Mouse (Mus musculus) right cerebral cortex, adult 18-20 months (tissue): ENCODE data around the gene Hist1h1c.
"Not testable (repeated sequence)": the region's sequence is repeated elsewhere in the genome, so short reads cannot be mapped to it uniquely, and the experiment has no call there.

Experiments used
- DNase-seq: peaks from one replicate; pipeline ENCODE4 v3.0.0; 2022; ENCODE audit warnings: mixed read lengths

The Hist1h1c gene

GRCm38 (mm10) chr13:23717176-23717575 lies 21.4 kb upstream of the Hist1h1c start:
- DNase-seq, result no peak

GRCm38 (mm10) chr13:23717593-23718245 lies 20.9 kb upstream of the Hist1h1c start:
- DNase-seq, result not testable (repeated sequence)

GRCm38 (mm10) chr13:23724239-23724638 lies 14.4 kb upstream of the Hist1h1c start:
- DNase-seq, result no peak

DNA sequence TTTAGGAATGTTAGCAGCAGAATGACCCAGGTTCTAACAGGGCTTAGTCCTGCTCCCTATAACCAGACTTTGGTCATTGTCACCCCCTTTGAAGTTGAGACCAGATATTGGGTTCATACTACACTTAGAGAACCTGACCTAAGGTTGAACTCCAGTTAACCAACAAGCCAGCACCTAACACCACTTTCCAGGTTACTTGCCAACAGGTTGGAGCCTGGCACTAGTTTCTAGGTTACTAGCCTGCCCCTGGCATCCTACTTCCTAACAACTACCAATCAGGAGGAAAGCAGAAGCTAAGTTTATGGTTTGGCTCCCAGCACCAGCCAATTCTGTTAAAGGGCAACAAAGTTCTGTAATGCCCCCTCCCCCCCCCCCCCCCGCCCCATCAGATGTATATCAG lies 13.4 kb upstream of the Hist1h1c start:
- DNase-seq, result no peak

DNA sequence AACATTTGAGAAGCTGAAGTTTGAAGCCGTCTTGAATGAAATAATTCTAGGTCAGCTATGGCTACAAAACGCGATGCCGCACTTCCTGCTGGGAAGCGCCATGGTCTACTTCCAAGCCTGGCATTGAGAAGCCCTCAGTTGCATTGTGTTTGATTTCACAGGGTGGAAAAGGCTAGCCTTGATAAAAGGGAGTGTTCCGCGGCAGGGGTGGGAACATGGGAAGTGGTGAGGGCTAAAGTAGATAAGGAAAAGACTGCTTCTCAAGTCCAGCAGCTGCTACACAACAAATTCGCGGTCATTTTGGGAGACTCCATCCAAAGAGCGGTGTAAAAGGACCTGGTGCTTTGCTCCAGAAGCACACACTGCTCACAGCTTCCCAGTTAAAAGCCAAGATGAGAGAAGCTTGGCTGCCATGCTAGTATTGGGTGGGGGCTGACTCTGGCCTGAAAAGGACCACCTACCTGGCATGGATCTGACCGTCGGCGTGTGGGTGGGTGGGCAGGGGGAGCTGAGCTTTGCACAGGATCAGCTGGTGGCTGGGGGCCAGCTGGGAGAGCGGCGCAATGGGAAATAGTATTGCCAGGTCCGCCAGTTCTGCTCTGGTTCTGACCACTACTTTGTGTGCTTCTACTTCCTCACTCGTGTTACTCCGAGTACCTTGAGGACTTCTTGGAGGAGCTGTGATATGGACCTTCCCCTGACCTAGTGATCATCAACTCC lies 10.0 kb upstream of the Hist1h1c start:
- no peak for DNase-seq

- no peak for DNase-seq
Measured at GRCm38 (mm10) chr13:23729192-23729525, 9.4 kb upstream of the Hist1h1c start.

GRCm38 (mm10) chr13:23729706-23730105 lies 8.9 kb upstream of the Hist1h1c start:
- no peak for DNase-seq

- no peak for DNase-seq
Measured at GRCm38 (mm10) chr13:23730479-23730878, 8.1 kb upstream of the Hist1h1c start.

GRCm38 (mm10) chr13:23732156-23732804 lies 6.3 kb upstream of the Hist1h1c start:
- peak; percentile 33 for DNase-seq

- DNase-seq, result no peak
Measured at GRCm38 (mm10) chr13:23737091-23737490, 1.5 kb upstream of the Hist1h1c start.

- no peak for DNase-seq
Measured at GRCm38 (mm10) chr13:23738041-23738440, 567 bp upstream of the Hist1h1c start.

GRCm38 (mm10) chr13:23739069-23739921 lies 687 bp downstream of the Hist1h1c start:
- peak; percentile 97 for DNase-seq

GRCm38 (mm10) chr13:23739922-23740252 lies 1.3 kb downstream of the Hist1h1c start:
- no peak for DNase-seq

GRCm38 (mm10) chr13:23740256-23740840 lies 1.7 kb downstream of the Hist1h1c start:
- no peak for DNase-seq

DNA sequence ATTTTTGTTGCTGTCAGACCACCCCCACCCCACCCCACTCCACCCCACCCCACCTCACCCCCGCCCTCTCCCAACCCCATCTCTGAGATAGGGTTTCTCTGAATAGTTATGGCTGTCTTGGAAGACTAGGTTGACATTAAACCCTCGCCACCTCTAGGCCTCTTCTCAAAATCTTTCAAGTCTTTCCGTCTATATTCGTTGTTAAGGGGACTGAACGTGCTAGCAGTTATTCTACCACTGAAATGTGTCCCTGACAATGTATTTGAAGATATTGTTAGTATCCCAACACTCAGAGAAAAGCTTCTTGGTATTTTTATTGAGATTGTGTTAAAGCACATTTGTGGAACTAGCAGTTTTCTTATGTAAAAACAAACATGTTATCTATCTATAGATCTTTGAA lies 2.3 kb downstream of the Hist1h1c start:
- DNase-seq, result no peak

- no peak for DNase-seq
Measured at GRCm38 (mm10) chr13:23742007-23742406, 3.4 kb downstream of the Hist1h1c start.

DNA sequence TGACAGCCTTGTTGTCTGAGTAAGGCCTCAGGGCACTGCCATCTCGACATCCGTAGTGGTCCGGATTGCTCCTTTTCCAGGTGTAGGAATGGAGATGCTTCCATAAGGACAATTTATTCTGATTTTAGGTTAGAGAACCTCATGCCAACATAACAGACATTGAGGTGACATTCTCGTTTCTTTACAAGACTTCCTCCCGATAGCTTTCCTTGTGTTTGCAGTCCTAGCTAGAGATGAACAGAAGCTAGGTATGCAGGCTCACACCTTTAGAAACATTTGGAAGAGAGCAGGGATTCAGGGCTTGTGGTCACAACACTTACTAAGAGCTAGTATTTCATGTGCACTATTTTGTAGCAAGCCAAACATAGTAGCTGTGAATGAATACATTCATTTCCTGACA lies 4.6 kb downstream of the Hist1h1c start:
- DNase-seq, result no peak

DNA sequence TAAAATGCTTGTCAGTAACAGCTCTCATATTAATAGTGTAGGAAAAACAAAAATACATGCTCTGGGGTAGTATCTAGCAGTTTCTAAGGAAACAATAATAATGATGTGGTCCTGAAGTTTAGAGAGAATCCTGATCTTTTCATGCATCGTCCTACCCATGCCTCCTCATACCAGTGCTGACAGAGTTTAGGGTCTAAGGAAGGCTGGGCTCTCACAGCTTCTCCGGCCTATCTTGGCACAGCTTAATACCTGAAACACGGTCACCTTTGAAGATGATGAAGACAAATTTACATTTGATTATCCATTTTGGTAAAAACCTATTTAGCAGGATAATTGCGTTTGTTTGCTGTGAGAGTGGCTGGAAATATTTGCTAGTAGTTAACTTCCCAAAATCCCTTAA lies 5.4 kb downstream of the Hist1h1c start:
- DNase-seq, result no peak

DNA sequence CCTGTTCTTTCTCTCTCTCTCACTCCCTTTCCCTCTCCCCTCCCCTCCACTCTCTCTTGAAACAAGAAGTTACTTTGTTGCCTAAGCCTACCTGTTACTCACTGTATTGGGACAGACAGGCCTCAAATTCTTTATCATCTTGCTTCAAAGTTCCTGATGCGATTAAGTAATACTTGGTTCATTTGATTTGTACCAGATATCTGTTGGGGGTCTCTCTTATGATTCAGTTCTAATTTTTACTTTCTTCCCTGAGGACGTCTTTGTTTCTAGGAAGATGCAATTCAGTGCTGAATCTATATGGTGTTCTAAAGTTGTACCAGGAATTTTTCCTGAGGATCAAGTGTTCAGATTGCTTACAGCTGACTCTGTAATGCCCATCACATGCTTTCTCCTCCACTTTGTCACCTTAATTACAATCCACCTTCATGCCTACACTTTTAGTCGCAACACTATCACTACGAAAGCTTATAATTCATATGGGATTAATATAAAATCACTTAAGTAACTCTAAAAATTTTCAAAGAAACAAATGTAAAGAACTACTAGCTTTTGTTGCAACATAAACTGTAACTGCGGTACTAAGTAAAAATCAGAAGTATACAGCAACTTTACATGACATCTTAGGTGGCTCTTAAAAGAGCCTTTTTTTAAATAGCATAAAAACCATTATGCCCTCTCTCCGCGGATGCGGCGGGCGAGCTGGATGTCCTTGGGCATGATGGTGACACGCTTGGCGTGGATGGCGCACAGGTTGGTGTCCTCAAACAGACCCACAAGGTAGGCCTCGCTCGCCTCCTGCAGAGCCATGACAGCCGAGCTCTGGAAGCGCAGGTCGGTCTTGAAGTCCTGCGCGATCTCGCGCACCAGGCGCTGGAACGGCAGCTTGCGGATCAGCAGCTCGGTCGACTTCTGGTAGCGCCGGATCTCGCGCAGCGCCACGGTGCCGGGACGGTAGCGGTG lies 6.1 kb downstream of the Hist1h1c start:
- no peak for DNase-seq

DNA sequence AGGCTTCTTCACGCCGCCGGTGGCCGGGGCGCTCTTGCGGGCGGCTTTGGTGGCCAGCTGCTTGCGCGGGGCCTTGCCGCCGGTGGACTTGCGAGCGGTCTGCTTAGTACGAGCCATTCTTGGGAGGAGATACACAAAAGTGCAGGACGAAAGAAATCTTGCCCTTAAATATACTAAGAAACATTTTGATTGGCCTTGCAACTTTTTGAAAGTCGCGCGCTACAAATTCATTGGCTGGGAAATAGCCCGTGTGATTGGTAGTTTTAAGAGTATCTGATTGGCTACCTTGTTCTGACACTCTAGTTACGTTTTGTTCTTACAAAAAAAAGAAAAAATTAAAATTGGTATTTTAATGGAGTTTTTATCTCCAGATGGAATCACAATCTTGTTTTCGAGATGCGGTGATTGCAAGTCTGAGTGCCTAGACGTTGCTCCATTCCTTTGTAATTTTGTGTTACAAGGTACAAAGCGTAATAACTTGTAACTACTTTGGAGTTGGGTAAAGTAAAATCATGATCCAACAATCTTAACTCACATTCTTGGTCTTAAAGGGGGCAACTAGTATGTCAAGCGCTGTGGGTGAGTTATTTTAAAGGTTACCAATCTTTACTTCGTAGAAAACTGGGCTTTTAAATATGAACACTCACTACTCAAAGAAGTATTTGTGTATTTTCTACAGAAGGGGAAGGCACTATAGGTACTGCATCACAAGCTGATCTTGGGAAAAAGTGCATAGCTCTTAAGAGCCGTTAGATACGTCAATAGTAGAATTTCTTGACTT lies 7.0 kb downstream of the Hist1h1c start, which contains the start of gene Hist1h3c:
Hist1h3c (minus strand) TSS at position 222 of the 781 bp plus-strand sequence.
- DNase-seq, result peak; percentile 79
